Mouse (Mus musculus) E14TG2a.4 (cell line): ENCODE data around the gene Vmn2r88.

Source experiments
- CTCF ChIP-seq: conservative IDR thresholded peaks from 2 replicates; pipeline ENCODE4 v1.5.1; 2014; ENCODE audit warnings: low read length
- NANOG ChIP-seq: IDR thresholded peaks from 2 replicates; pipeline ENCODE4 v1.6.1; 2014; ENCODE audit warnings: borderline replicate concordance, low read length, mixed read lengths

DNA sequence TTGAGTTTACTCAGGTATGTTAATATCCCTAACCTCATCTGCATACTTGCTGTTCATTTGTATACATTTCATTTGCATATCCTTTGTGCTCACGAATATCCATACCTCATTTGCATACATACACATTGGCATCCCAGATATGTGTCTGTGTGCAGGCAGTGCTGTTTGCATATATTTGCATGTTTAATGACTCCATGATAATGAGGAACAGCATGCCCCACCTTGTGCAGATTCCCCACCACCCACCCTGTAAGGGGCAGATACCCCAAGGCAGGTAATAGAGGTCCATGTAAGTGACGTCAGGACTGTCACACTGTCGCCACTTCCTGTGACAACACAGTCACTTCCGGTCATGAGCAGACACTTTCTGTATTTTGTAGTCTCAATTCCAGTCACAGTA lies 24.9 kb upstream of the Vmn2r88 start:
- TF ChIP-seq CTCF (no peak), NANOG (no peak)
